Mouse (Mus musculus) C2C12 (cell line): ENCODE measurements around the gene D130052B06Rik.

Source experiments
- CTCF ChIP-seq: IDR thresholded peaks from one replicate; pipeline ENCODE4 v1.5.1; 2011; ENCODE audit not compliant: control insufficient read depth, insufficient read depth, insufficient read length
- MAX ChIP-seq: IDR thresholded peaks from one replicate; pipeline ENCODE4 v1.6.1; 2011; ENCODE audit warnings: mild to moderate bottlenecking, control low read depth
- MYOD1 ChIP-seq: IDR thresholded peaks from one replicate; pipeline ENCODE4 v1.6.1; 2011; ENCODE audit warnings: low read depth; ENCODE audit not compliant: control insufficient read depth, insufficient read length
- MYOG ChIP-seq: IDR thresholded peaks from one replicate; pipeline ENCODE4 v1.6.1; 2011; ENCODE audit not compliant: control insufficient read depth, insufficient read length; ENCODE audit errors: extremely low read depth
- USF1 ChIP-seq: IDR thresholded peaks from one replicate; pipeline ENCODE4 v1.6.1; 2011; ENCODE audit warnings: low read depth, mild to moderate bottlenecking, control low read depth, moderate library complexity

GRCm38 (mm10) chr11:33550861-33551560, 48.1 kb upstream of the D130052B06Rik start:
- TF ChIP-seq USF1 (no peak), CTCF (no peak), MAX (no peak), MYOD1 (no peak), MYOG (no peak)
